Mouse (Mus musculus) CD4-positive helper T cell, adult 2 months (primary cell): Measurements from ENCODE around the gene Nt5m.

ENCODE experiments used
- DNase-seq: peaks from one replicate; pipeline ENCODE4 v3.0.0-alpha.2; 2012; ENCODE audit warnings: low read depth, missing footprints, low spot score

Gene Nt5m

DNA sequence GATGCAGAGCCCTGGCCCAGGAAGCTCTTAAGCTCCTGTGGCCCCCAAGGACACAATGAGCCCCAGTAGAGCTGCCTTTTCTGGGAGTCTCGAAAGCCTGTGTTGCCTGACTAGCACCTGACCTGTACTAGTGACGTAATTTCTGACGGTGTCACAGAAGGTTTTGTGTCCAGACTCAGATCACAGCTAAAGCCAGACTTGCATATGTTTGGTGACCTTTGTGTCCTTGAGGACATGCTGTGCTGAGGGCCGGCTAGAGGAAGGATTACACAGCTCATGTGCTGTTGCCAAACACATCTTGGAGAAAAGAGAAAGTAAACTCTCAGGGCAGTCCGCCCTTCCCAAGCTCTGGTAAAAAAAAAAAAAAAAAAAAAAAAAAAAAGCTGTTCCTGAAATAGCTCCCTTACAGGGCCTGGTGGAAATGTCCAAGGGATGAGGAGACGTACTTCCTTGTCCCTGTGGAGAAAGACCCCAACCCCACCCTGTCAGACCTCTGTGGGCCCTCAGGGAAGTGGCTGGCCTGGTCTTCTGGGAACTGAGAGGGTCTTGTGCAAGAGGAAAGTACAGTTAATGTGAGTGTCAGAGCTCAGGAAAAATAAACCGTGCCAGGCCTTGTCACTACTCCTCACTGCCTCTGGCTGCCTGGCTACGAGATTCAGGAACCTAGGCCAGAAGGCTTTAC, 62.9 kb downstream of the Nt5m start:
- DNase-seq: no peak

DNA sequence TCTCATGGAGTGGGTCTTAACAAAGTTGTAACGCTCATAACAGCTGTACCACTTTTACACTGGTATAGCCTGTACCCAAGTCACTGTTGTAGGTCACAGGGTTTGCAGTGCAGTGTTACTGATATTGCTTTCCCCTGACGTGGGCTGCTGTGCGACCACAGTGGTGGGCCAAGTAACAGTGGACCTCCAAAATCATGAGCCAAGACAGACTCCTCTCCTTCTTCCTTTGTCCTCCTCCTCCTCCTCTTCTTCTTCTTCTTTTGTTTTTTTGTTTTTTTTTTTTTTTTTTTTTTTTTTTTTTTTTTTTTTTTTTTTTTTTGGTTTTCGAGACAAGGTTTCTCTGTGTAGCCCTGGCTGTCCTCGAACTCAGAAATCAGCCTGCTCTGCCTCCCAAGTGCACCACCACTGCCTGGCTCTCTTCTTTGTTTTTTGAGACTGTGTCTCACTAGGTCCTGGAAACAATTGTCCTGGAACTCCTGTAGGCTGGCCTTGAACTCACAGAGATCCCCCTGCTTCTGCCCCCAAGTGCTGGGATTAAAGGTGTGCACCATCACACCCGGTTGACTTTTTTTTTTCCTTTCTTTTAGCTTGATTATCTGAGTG, 67.4 kb downstream of the Nt5m start:
- DNase-seq: no peak

DNA sequence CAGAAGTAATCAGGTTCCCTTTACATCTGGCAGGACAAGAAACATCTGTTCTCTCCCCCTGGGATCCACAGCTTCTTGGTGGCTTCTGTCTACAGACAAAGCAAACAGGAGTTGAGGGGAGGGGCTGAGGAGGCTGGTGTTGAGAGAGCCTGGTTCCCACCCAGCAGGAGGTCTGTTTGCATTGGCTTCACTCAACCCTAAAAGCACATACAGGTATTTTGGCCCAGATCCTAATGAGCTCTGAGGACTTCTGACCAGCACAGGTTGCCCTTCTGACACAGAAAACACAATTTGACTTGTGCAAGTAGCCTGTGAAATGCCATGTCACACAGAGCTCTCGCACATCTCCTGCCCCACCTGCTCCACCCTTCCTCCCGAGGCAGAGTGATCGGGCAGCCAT, 69.2 kb downstream of the Nt5m start:
- no peak for DNase-seq

DNA sequence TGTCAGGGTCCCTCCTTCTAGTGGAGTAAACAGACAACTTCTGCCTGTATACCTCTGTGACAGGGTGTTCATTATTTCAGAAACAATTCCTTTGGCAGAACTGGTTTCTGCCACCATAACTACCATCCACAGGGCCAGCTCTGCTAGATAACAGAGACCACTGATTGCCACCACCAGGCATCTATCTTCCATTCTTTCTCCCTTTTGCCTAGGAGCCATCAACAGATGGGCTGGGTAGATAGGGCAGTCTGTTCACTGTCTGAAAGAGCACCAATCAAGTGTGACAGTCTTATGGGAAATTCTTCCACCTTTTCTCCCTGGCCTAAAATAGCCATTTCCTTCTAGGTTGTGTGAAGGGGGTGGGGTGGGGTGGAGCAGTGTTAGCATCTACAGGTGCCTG, 71.3 kb downstream of the Nt5m start:
- no peak for DNase-seq

DNA sequence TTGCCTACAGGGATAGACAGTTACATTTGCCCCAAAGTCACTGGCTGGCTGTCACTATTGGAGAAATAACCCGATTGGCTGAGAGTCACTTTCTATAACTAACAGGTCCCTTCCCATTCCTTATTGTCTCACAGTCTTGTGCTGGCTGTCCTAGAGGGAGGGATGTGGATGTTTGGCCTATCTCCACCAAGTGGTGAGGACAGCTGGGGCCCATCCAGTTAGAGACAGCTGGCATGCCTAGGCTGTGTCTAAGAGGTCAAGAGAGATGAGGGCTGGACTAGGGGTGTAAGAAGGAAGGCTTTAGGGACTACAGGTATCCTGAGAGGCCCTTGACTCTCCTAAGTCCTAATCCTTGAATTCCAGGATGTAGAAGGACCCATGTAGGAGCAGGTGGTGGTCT, 72.3 kb downstream of the Nt5m start:
- DNase-seq: no peak

DNA sequence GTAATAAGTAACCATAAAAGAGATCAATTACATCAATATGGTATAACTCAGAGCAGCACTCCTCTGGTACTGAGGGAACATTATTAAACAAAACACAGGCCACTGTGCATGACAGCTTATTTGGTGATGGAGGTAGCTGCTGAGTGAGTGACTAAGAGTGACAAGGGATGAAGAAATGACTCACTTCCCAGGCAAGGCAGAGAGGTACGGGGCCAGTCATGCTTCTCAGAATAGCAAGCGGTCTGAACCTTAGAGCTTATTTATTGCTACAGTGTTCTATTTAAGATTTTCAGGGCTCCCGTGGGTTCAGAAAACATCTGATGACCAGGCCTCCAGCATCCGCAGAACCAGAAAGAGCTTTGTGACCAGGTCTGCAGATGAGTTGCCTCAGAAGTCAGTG, 74.5 kb downstream of the Nt5m start:
- no peak for DNase-seq

DNA sequence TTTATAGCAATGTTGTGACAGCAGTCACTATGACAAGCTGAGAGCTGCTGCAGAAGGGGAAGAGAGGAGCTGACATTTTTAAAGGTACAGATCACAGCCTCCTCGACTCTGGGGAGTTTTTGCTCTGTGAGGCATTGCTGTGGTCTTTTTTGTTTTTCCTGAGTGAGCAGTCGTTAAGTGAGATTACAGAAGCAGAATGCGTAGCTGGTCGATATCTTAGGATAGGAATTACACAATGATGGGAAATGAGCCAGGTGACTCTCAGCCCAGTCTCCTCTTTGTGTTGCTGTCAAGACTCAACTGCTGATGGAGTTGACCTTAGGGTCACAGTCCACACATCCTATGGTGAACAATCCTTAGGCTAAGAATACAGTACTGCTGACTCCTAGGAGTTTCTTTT, 78.8 kb downstream of the Nt5m start:
- no peak for DNase-seq

DNA sequence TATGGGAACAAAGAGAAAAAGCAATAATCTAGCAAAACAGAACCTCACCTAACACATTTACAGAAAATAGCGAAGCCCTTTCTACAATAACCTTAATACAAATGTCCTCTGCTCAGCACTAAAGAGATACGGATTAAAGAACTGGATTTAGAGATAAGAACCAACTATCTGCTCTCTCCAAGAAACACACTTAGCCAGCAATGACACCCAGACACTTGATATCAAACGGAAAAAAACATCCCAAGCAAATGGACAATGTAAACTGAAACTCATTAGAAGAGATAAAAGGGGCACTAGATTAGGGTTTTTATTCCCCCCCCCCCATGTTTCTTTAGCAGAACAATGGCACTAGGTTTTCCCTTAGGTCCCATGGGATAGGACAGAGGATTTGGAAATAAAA, 80.2 kb downstream of the Nt5m start:
- DNase-seq: no peak

DNA sequence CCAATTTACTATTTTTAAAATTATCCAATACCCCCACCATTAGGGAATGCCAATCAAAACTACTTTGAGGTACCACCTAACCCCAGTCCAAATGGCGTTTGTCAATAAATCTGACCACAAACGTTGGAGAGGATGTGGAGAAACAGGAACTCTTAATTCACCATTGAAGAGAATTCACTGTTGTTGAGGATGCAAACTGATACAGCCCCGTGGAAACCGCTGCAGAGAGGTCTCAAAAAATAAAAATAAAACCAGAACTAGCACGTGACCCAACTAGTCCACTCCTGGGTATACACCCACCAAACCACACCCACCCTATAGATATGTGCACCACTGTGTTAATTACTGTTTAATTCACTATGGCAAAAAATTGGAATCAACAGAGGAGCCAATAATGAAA, 81.1 kb downstream of the Nt5m start:
- no peak for DNase-seq

DNA sequence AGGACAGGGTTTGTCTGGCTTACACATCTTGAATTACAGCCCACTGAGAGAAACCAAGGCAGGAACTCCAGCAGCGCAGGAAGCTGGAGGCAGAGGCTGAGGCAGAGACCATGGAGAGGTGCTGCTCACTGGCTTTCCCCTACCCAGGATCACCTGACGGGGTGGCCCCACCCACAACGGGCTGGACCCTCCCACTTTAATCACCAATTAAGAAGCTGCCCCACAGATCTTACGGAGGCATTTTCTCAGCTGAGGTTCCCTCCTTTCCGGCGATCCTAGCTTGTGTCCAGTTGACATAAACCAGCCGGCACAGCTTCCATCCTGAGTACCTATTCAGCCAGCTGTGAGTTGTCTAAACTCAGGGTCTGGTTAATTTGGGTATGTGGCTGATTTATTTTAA, 82.0 kb downstream of the Nt5m start:
- DNase-seq: no peak

DNA sequence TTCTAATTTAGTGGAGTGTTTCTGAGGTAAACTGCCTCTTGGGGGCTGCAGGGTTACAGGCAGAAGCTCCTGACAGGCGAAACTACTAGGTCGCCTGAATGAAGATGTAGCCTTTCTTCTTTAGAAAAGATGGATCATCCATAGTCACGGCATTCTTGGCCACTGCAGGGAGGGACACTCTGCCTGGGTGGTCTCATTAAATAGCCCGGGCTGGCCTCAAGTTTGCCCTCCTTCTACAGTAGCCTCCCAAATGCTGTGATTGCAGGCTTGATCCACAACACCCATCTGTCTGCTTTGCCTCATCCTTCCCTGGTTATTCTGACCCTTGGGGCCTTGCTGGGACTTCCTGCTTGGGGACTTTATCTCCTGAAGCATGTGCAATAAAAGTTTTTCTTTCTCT, 90.8 kb downstream of the Nt5m start:
- DNase-seq: no peak
